Mouse (Mus musculus) layer of hippocampus, postnatal 14 days (tissue): ENCODE data around the gene Tlk1. TPM values are rescaled to one million over a fixed set of nuclear protein-coding genes. Genes with fewer than 3 reads are reported as not detected.

Experiments
- DNase-seq, 2 experiments: peaks; one replicate each; pipeline ENCODE4 v3.0.0; 2021 to 2022; ENCODE audit warnings: low spot score in 2 of 2, mixed read lengths in 1 of 2
- total RNA-seq, 2 experiments: library from RNA; stranded (reverse); gene quantifications; 2 replicates each; pipeline ENCODE4 v1.2.3; 2021

The Tlk1 gene
- total RNA-seq, 2 experiments from 2014 or later = 63.5 to 64.9 TPM

DNA sequence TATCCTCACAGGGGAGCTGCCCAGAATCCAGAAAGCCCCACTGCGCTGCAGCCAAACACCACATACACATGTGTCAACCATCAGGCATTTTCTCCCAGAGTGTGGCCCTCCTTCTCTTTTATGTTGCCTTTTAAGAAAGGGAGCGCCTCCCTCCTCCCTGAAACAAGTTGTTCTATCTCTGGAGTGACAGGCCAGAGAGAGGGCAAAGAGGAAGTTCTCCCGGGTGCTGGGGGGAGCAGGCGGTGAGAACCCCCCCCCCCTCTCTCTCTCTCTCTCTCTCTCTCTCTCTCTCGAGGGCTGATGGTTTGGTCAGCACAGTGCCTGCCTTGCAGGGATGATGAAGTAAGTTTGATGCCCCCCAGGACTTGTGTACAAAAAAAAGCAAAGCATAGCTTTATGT lies 123.1 kb downstream of the Tlk1 start:
- DNase-seq = no peak

- DNase-seq = no peak
Observed at GRCm38 (mm10) chr2:70701571-70701970, 124.0 kb downstream of the Tlk1 start.

DNA sequence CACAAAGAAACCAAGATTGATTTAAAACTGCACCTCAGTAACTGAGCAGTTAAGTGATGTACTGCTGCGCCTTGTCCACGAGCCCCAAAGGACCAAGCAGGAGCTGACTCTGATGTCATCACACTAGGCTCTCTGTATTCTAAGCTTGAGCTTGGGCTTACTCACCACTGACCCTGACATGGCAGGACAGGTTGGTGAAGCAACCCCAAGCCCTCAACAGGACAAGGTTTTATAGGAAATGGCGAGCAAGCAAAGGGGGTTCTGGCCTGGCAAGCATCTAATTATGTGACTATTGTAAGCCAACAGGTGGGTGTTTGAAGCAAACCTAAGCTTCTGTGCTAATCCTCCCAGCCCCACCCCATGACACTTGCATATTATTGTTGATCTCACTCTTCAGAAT lies 124.7 kb downstream of the Tlk1 start:
- DNase-seq = no peak

DNA sequence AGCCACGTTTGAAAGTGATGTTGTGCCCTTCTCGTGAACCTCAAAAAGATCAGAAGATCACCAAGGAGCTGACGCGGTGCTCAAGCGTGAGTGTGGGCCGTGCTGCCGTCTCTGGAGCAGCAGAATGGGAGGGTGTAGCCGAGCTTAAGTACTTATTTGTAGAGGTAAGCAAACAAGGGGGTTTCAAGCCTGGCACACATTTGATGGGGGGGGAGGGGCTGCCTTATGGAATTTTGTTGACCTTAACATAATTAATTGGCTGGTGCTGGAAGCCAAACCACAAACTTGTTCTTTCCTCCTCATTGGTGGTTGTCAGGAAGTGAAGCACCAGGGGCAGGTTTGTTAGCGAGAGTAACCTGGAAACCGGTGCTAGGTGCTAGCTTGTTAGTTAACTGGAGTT lies 129.8 kb downstream of the Tlk1 start:
- no peak for DNase-seq

DNA sequence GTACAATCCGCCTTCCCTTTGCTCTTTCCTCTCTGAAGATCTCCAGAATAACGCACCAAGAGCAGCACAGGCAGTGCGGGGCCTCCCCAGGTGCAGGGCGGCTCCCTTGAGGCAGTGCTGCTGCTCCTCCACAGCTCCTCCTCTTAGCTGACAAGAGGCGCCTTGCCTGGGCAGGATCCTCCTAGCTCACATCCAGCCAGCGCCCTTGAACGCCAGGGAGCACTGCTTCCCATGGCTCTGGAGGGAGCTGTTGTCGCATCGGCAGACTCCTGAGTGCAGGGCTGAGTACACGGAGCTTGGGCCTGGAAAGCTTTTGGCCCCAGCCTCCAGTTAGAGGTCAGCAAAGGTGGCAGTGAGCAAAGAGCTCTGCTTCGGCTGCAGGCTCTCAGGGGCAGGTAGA lies 135.3 kb downstream of the Tlk1 start:
- DNase-seq = no peak

DNA sequence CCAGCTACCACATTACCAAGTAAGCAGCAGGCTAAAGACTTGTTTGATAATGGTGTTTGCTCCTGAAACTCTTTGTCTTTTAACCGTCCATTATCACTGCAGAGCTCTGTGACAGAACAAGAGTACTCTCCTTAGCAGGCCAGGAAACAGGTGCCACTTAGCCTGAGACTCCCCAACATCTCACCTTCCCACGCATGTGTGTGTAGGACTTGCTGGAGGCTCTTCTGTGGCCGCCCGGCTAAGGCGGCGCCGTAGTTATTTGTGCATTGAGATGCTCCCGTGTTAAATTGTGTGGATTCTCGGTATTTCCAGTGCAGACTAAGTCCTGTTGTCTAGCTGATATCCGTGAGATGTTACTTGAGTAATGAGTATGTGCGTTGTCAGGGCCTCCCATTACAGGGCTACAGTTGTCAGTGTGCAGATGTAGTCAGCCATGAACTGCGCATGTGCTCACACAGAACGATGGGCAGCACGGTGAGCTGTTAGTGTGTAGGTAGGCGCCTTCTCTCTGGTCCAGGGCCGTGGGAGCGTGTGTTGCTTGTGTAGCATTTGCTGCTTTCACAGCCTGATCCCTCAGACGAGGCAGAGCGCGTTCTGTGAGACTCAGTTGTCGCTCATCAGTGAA lies 137.0 kb downstream of the Tlk1 start:
- no peak for DNase-seq

- no peak for DNase-seq
Observed at GRCm38 (mm10) chr2:70682324-70682723, 143.2 kb downstream of the Tlk1 start.

DNA sequence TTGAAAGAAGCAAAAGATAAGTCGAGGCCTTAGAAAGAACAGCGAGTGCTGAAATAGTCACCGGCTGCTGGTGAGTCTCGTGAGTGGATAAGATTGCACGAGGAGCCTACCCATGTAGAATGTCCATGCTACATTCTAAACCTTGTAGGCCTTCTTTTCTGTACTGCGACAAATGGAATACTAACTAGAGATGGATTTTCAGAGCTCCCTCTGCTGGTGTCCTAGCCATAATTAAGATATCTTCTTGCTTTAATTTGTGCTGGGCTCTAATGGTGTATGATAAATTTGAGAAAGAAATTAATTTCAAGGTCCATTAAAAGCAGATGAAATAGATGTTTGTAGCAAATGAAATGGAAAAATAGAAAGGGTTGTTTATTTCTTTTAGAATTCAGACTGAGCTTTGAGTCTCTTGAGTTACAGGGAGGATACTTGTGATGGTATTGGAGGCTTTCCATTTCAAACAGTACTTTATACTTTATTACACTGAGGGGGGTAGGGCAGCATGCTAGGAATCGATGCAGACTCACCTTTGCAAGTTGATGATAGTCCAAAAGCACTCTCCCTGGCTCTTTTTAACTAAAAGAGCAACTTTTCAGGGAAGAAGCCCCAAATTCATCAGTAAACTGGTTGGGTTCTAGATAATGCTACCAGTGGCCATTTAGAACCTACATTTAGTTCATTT lies 151.9 kb downstream of the Tlk1 start:
- DNase-seq = no peak

DNA sequence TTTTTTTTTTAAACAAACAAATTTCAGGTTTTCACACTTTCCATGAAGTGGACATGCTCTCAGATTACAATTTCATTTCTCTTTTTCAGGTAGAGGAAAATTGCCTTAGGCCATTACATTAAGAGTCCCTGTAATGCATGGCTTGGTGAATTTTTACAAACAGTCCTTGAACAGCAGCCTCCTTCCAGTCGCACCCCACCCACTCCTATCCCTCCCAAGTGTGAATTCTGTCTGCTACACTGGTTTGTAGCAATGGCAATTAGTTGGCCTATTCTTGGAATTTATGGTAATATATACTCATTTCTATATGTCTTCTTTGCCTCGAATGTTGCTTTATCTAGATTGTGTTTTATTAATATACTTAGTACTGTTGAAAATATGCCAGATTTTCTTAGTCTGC lies 153.1 kb downstream of the Tlk1 start:
- DNase-seq = no peak

GRCm38 (mm10) chr2:70669896-70670295 lies 155.6 kb downstream of the Tlk1 start:
- no peak for DNase-seq

- DNase-seq = no peak
Observed at GRCm38 (mm10) chr2:70669241-70669640, 156.3 kb downstream of the Tlk1 start.

- no peak for DNase-seq
Observed at GRCm38 (mm10) chr2:70667016-70667415, 158.5 kb downstream of the Tlk1 start.

DNA sequence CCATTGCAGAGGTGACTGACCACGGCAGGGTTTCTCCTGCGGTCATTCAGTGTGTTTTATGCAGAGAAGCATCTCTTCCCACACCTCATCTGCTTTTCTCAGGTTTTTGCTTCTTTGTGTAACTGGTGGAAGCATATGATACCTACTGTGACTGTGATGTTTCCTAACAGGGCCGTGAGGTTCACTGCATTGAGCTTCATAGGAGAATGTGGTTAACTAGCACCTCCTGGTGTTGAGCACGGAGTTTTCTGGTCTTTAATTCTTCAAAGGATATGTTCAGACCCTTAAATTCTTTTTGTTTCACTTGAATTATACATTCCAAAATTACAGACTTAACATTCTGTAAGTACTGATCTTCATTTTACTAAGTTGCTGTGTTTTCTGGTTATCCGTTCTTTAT lies 161.8 kb downstream of the Tlk1 start:
- DNase-seq = no peak

Other genes with a start within 250 kb of the Tlk1 start
- gene Gorasp2, start 164.2 kb downstream of the Tlk1 start, total RNA-seq = 100 to 1,000 TPM in 1 of 2 experiments, 10 to 100 TPM in 1; 95.0 to 103 TPM
- gene Gm26558, start 163.6 kb downstream of the Tlk1 start, total RNA-seq = under 1 TPM in 1 of 2 experiments, not detected in 1; 0.48 TPM
- 10 to 100 TPM; 11.9 to 13.4 TPM for gene Dcaf17, start 229.6 kb upstream of the Tlk1 start, total RNA-seq
- 10 to 100 TPM; 14.9 to 15.6 TPM for gene Mettl8, start 229.9 kb upstream of the Tlk1 start, total RNA-seq